Mouse (Mus musculus): ENCODE measurements around the gene Dapk2. TPM values are rescaled to one million over a fixed set of nuclear protein-coding genes. Genes with fewer than 3 reads are reported as not detected.

Dapk2 gene
- polyA plus RNA-seq (2017; shearing (Covaris generic)): 1 to 10 TPM; 1.0 to 1.2 TPM

DNA sequence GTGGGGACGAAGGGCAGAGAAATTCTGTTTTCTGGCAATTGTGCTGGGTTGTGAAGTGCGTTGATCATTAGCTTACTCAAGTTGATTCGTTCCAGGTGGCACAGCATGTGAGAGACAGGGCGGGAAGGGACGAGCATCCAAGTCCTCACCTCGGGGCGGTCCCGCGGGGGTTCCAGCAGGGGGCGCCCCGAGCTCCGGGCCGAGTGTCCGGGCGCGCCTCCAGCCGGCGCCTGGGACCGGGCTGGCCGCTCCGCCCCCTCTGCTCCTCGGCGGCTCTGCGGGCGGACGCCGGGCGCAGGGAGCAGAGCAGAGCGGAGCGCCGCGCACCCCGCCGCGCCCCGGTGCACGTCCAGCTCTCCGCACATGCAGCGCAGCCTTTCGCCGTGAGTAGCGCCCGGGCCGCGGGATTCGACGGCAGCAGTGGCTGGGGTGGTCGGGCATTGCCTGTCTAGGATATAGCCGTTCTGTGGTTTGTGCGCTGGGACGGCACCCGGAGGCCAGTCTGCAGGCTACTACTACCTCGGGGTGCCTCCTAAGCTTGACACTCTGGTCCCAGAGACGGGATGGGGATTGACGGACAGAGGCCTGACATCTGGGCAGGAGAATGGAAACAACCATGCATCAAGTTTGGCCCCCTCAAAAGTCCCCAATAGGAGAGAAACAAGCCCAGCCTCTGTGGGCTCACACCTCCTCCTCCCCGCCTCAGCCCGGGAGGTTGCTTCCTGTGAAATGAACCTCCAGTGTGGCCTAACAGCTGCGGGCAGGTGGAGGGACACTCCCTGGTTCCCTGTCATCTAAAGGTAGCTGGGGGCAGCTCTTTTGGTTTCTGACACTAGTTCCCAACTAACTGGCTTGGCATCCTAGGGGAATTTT, at the start of gene Dapk2:
TSS of gene Dapk2 (plus strand) at position 266 of the 873 bp plus-strand sequence.

DNA sequence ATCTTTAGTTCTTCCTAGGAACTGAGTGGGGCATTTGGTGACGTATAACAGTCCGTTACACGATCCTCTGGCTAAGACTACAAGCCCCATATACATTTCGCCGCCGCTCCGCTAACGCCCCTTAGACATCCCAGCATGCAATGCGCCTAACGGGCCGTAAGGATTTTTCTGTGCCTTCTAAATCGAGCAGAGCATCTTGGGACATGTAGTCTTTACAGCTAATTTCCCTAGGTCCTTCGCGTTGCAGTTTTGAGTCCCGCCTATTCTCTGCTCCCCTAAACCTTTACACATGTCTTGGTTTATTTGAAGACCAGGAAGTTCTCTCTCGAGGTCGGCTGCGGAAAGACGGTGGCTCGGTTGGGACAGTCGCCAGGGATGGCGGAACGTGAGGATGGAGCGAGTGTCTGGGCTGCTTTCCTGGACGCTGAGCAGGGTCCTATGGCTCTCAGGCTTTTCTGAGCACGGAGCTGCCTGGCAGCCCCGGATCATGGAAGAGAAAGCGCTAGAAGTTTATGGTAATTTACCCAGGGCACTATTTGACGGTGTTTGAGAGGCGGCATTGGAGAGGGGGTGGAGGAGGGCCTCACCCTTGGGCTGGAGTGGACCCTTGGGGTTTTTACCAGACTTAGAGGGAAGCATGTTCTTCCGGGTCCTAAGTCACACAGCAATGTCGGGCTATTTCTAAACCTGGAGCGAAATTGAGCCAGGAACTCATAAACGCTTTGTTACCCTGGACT, 31.4 kb upstream of the Dapk2 start, which contains the start of the genes Snx1 and Ciao2a:
TSS of gene Snx1 (minus strand) at position 132 of the 737 bp plus-strand sequence.
TSS of gene Ciao2a (plus strand) at position 156 of the 737 bp plus-strand sequence.

Other genes with a start within 250 kb of the Dapk2 start
- gene Trip4, start 249.4 kb upstream of the Dapk2 start, polyA plus RNA-seq (2017; shearing (Covaris generic)): 10 to 100 TPM; 31.2 to 56.7 TPM
- 10 to 100 TPM; 31.0 to 37.3 TPM for gene Csnk1g1, start 249.3 kb upstream of the Dapk2 start, polyA plus RNA-seq (2017; shearing (Covaris generic))
- gene Ppib, start 98.0 kb upstream of the Dapk2 start, polyA plus RNA-seq (2017; shearing (Covaris generic)): 100 to 1,000 TPM; 349 to 508 TPM
- 1 to 10 TPM; 1.4 to 1.7 TPM for gene Snx22, start 88.5 kb upstream of the Dapk2 start, polyA plus RNA-seq (2017; shearing (Covaris generic))
- gene Snx1, start 31.6 kb upstream of the Dapk2 start, polyA plus RNA-seq (2017; shearing (Covaris generic)): 10 to 100 TPM; 99.2 to 99.4 TPM
- 100 to 1,000 TPM; 139 to 145 TPM for gene Ciao2a, start 31.6 kb upstream of the Dapk2 start, polyA plus RNA-seq (2017; shearing (Covaris generic))
- 10 to 100 TPM; 21.6 to 33.1 TPM for gene Herc1, start 192.2 kb downstream of the Dapk2 start, polyA plus RNA-seq (2017; shearing (Covaris generic))